Mouse (Mus musculus) lung, postnatal 0 days (tissue): ENCODE data around the gene Surf2.

Experiments used
- CTCF ChIP-seq: IDR thresholded peaks from 2 replicates; pipeline ENCODE4 v1.5.1; 2016; ENCODE audit warnings: antibody characterized with exemption, mild to moderate bottlenecking
- EP300 ChIP-seq: IDR thresholded peaks from 2 replicates; pipeline ENCODE4 v1.6.1; 2016; ENCODE audit warnings: antibody characterized with exemption, mild to moderate bottlenecking, control low read depth

GRCm38 (mm10) chr2:26920190-26920855 lies 4.2 kb downstream of the Surf2 start:
- TF ChIP-seq CTCF (no peak), EP300 (no peak)
